In the genomic region with DNA sequence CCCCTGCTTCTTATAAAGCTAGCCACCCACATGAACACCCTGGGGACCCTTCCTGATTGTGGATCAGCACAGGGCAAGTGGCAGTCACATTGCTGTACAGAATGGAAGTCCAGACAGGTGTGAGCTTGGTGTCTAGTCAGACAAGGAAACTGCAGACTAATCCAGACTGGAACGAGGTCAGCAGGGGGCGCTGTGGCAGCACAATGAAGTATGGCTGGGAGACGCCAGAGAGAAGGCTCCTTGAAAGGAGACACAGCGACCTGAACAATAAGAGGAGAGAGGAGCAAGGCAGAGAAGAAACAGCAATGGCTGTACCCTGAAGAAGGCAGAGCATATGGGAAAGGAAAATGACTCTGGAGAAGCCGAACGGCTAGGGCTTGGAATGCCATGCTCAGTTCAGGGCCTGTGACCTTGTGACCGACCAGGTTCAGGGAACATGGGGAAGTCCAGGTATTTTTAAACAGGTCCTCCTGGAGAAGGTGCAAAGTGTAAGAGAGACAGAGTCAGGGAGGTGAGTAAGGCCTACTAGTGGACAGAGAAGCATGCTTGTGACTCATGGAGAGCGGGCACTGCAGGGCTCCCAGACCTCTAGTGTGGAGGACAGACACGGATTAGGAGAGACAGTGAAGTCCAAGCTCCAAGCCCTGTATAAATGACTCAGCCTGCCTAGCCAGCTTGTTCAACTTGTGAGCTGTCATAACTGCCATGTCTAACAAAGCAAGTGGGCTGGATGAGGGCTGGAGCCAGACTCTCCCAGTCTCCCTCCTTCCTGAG, we compare ENCODE assay signal across 9 mouse cellular contexts.
DNase-seq lines count a peak whose midpoint lies in the region; ATAC-seq and TF ChIP-seq lines count a peak whose summit lies in the region.
"Had no signal": no experiment of that assay in that cellular context is flagged by ENCODE, and none has a peak within 500 bp of the region (broad histone marks: within the 10 kb centered on the region; RNA-seq: fewer than 3 reads in every experiment).

No protein-coding gene starts in this region.

- no peaks in the 10 kb centered on the region for H3K36me3 ChIP-seq in embryonic facial prominence, embryonic 10.5 days (replicated peaks)
- H3K36me3 ChIP-seq in kidney, embryonic 15.5 days: peaks cover 4% of the 10 kb centered on the region; the same call in 1 of the 2 replicates
- H3K36me3 ChIP-seq in limb, embryonic 14.5 days (ENCODE audit: control insufficient read depth, insufficient read depth, low read length): 0 out of 2 replicates have a peak, but pooled peaks cover 5% of the 10 kb centered on the region
- H3K36me3 ChIP-seq in stomach, embryonic 14.5 days (ENCODE audit: control insufficient read depth, insufficient read depth, low read length): no peaks in the 10 kb centered on the region

- no peaks in the 10 kb centered on the region for H3K9me3 ChIP-seq in embryonic facial prominence, embryonic 10.5 days
- no peaks in the 10 kb centered on the region for H3K9me3 ChIP-seq in kidney, embryonic 15.5 days (replicated peaks)
- H3K9me3 ChIP-seq in limb, embryonic 14.5 days (ENCODE audit: control insufficient read depth, low read length): no peaks in the 10 kb centered on the region
- H3K9me3 ChIP-seq in stomach, embryonic 14.5 days (ENCODE audit: control insufficient read depth, low read depth, low read length): no peaks in the 10 kb centered on the region
- H3K9me3 ChIP-seq: embryonic facial prominence, embryonic 13.5 days had no signal

- H3K27me3 ChIP-seq in embryonic facial prominence, embryonic 10.5 days (replicated peaks; ENCODE audit: low read depth, poor library complexity, severe bottlenecking): peaks cover 6% of the 10 kb centered on the region
- H3K27me3 ChIP-seq in kidney, embryonic 15.5 days: no peaks in the 10 kb centered on the region
- H3K27me3 ChIP-seq in limb, embryonic 14.5 days (ENCODE audit: control insufficient read depth, insufficient read depth, low read length): no peaks in the 10 kb centered on the region
- no peaks in the 10 kb centered on the region for H3K27me3 ChIP-seq in stomach, embryonic 14.5 days (ENCODE audit: control insufficient read depth, insufficient read depth, low read length)
- H3K27me3 ChIP-seq: embryonic facial prominence, embryonic 13.5 days had no signal

- no peak overlapping the region for H3K27ac ChIP-seq in embryonic facial prominence, embryonic 10.5 days (replicated peaks)
- no peak overlapping the region for H3K27ac ChIP-seq in kidney, embryonic 15.5 days
- H3K27ac ChIP-seq in limb, embryonic 14.5 days (replicated peaks; ENCODE audit: low read depth, low read length): no peak overlapping the region
- no peak overlapping the region for H3K27ac ChIP-seq in stomach, embryonic 14.5 days (ENCODE audit: low read length)
- H3K27ac ChIP-seq: embryonic facial prominence, embryonic 13.5 days had no signal

- H3K9ac ChIP-seq in kidney, embryonic 15.5 days: no peak overlapping the region
- no peak overlapping the region for H3K9ac ChIP-seq in limb, embryonic 14.5 days (ENCODE audit: low read depth, low read length, severe bottlenecking)
- H3K9ac ChIP-seq in stomach, embryonic 14.5 days (replicated peaks; ENCODE audit: low read depth, low read length): no peak overlapping the region
- H3K9ac ChIP-seq: embryonic facial prominence, embryonic 13.5 days had no signal

- peak; percentile 55 for DNase-seq in A20 (ENCODE audit: low read depth, low spot score)
- DNase-seq in adrenal gland, postnatal 14 days: peak; percentile 88
- DNase-seq in embryonic facial prominence, embryonic 10.5 days (ENCODE audit: low spot score): peak; percentile 80
- peak; percentile 57 for DNase-seq in heart, adult 8-10 months (ENCODE audit: low spot score)
- peak; percentile 71 for DNase-seq in limb, embryonic 14.5 days (ENCODE audit: low spot score)
- DNase-seq in natural killer cell, adult 2 months (ENCODE audit: low spot score in 2 of 2): peak; percentile 48 to 56

- peak; percentile 60; the same call in 1 of the 2 replicates for ATAC-seq in kidney, embryonic 15.5 days (replicated peaks; ENCODE audit: low FRiP score)
- ATAC-seq in limb, embryonic 14.5 days (ENCODE audit: low FRiP score, low read depth): peak; percentile 53; the same call in 1 of the 2 replicates
- 0 out of 2 replicates have a peak, but pooled peaks have one; percentile 53 for ATAC-seq in stomach, embryonic 14.5 days (ENCODE audit: insufficient number of reproducible peaks, insufficient read depth, low FRiP score, low read depth)

- TF ChIP-seq POLR2A in limb, embryonic 14.5 days (IDR thresholded peaks at IDR 0.05; ENCODE audit: borderline replicate concordance, extremely low read depth, insufficient read depth, insufficient read length): no peak

- H3K4me2 ChIP-seq in kidney, embryonic 15.5 days: no peak overlapping the region
- H3K4me2 ChIP-seq in limb, embryonic 14.5 days (replicated peaks; ENCODE audit: low read depth, low read length, severe bottlenecking): no peak overlapping the region
- no peak overlapping the region for H3K4me2 ChIP-seq in stomach, embryonic 14.5 days (replicated peaks; ENCODE audit: low read depth, low read length)
- H3K4me2 ChIP-seq: embryonic facial prominence, embryonic 13.5 days had no signal

- no peaks in the 10 kb centered on the region for H3K4me1 ChIP-seq in embryonic facial prominence, embryonic 10.5 days
- H3K4me1 ChIP-seq in kidney, embryonic 15.5 days: no peaks in the 10 kb centered on the region
- no peaks in the 10 kb centered on the region for H3K4me1 ChIP-seq in limb, embryonic 14.5 days (ENCODE audit: control insufficient read depth, insufficient read depth, low read length)
- no peaks in the 10 kb centered on the region for H3K4me1 ChIP-seq in stomach, embryonic 14.5 days (ENCODE audit: control insufficient read depth, insufficient read depth, low read length)
- H3K4me1 ChIP-seq: embryonic facial prominence, embryonic 13.5 days had no signal

- 50% methylated on average over 9 of the region's 9 CpGs for WGBS in embryonic facial prominence, embryonic 10.5 days
- 49% methylated on average over 9 of the region's 9 CpGs for WGBS in kidney, embryonic 15.5 days
- WGBS in limb, embryonic 14.5 days: 49% methylated on average over 9 of the region's 9 CpGs
- 43% methylated on average over 9 of the region's 9 CpGs for WGBS in stomach, embryonic 14.5 days

- no peak overlapping the region for H3K4me3 ChIP-seq in embryonic facial prominence, embryonic 10.5 days
- no peak overlapping the region for H3K4me3 ChIP-seq in kidney, embryonic 15.5 days (replicated peaks)
- H3K4me3 ChIP-seq in limb, embryonic 14.5 days (replicated peaks; ENCODE audit: low read length): no peak overlapping the region
- no peak overlapping the region for H3K4me3 ChIP-seq in stomach, embryonic 14.5 days (ENCODE audit: low read depth, low read length)
- H3K4me3 ChIP-seq: embryonic facial prominence, embryonic 13.5 days had no signal
